Mouse (Mus musculus) heart, embryonic 15.5 days (tissue): Measurements from ENCODE around the gene Plekhg6. TPM values are rescaled to one million over a fixed set of nuclear protein-coding genes. Genes with fewer than 3 reads are reported as not detected.

ENCODE experiments used
- ATAC-seq: fragments of 200-750 bp; cut with Nextera tagmentation; replicated peaks from 2 replicates; pipeline ENCODE4 v1.8.0; 2017; ENCODE audit warnings: low read depth, moderate TSS enrichment; ENCODE audit not compliant: insufficient number of reproducible peaks, insufficient read depth, low FRiP score
- H3K27ac ChIP-seq: fragments of 300-500 bp; sonication (generic); 2 replicates; pipeline ENCODE4 v1.5.1; 2015; ENCODE audit warnings: mild to moderate bottlenecking, inconsistent platforms
- H3K27me3 ChIP-seq: fragments of 300-500 bp; sonication (generic); 2 replicates; pipeline ENCODE4 v1.6.1; 2015; ENCODE audit warnings: inconsistent platforms
- H3K36me3 ChIP-seq: fragments of 300-500 bp; sonication (generic); 2 replicates; pipeline ENCODE4 v1.6.1; 2015; ENCODE audit warnings: mild to moderate bottlenecking, inconsistent platforms
- H3K4me1 ChIP-seq: fragments of 300-500 bp; sonication (generic); replicated peaks from 2 replicates; pipeline ENCODE4 v1.6.1; 2015; ENCODE audit warnings: inconsistent platforms
- H3K4me2 ChIP-seq: fragments of 300-500 bp; sonication (generic); 2 replicates; pipeline ENCODE4 v1.6.1; 2015; ENCODE audit warnings: inconsistent platforms, mild to moderate bottlenecking, moderate library complexity
- H3K4me3 ChIP-seq: fragments of 300-500 bp; sonication (generic); 2 replicates; pipeline ENCODE4 v1.5.1; 2015; ENCODE audit warnings: mild to moderate bottlenecking, inconsistent platforms
- H3K9ac ChIP-seq: fragments of 300-500 bp; sonication (generic); 2 replicates; pipeline ENCODE4 v1.6.1; 2015; ENCODE audit warnings: mild to moderate bottlenecking, inconsistent platforms
- H3K9me3 ChIP-seq: fragments of 300-500 bp; sonication (generic); replicated peaks from 2 replicates; pipeline ENCODE4 v1.6.1; 2016; ENCODE audit warnings: inconsistent platforms
- WGBS: fragments of 180-500 bp; shearing (Covaris S2); methylation state at CpG from one replicate; pipeline ENCODE4 v1.1.7; 2015; ENCODE audit warnings: mixed read lengths; 5-methylcytosine and 5-hydroxymethylcytosine counted together
- polyA plus RNA-seq: library from polyadenylated mRNA; unstranded; fragments of >200 nt; fragmentation: Nextera tagmentation; extraction: Ambion mirVana; gene quantifications from 2 replicates; pipeline ENCODE4 v1.2.1, GENCODE M21; 2015

Gene Plekhg6
- polyA plus RNA-seq, 1 experiment from 2014 or later, result 0.05 TPM

GRCm38 (mm10) chr6:125382024-125382423 lies 1.4 kb upstream of the Plekhg6 start:
- Histone ChIP-seq H3K27ac (no peak overlapping the region), H3K4me1 (peaks cover 33% of the 10 kb centered on the region), H3K36me3 (no peaks in the 10 kb centered on the region), H3K4me2 (no peak overlapping the region), H3K4me3 (no peak overlapping the region), H3K9me3 (no peaks in the 10 kb centered on the region), H3K27me3 (peaks cover 63% of the 10 kb centered on the region), H3K9ac (no peak overlapping the region)
- ATAC-seq, result no peak
- WGBS, result 56% methylated on average over 2 of the region's 2 CpGs

- H3K36me3 ChIP-seq, result no peaks in the 10 kb centered on the region
- no peak for ATAC-seq
- 8% methylated on average over 9 of the region's 9 CpGs for WGBS
Observed at GRCm38 (mm10) chr6:125379781-125380180, 812 bp downstream of the Plekhg6 start.

GRCm38 (mm10) chr6:125378621-125379020 lies 2.0 kb downstream of the Plekhg6 start:
- Histone ChIP-seq H3K36me3 (no peaks in the 10 kb centered on the region), H3K27ac (no peak overlapping the region), H3K4me1 (peaks cover 25% of the 10 kb centered on the region), H3K27me3 (peaks cover 86% of the 10 kb centered on the region), H3K4me3 (no peak overlapping the region), H3K9ac (no peak overlapping the region), H3K4me2 (peak overlapping the region; percentile 28; the same call in 1 of the 2 replicates), H3K9me3 (no peaks in the 10 kb centered on the region)
- ATAC-seq, result no peak
- 13% methylated on average over 6 of the region's 6 CpGs for WGBS

More at GRCm38 (mm10) chr6:125379781-125380180, 812 bp downstream of the Plekhg6 start:
- Histone ChIP-seq H3K9ac (0 out of 2 replicates have a peak overlapping the region, but pooled peaks have one; percentile 16), H3K27me3 (peaks cover 81% of the 10 kb centered on the region), H3K4me3 (peak overlapping the region; percentile 41), H3K4me2 (peak overlapping the region; percentile 68), H3K27ac (no peak overlapping the region), H3K4me1 (peaks cover 31% of the 10 kb centered on the region), H3K9me3 (no peaks in the 10 kb centered on the region)

GRCm38 (mm10) chr6:125377582-125378451 lies 2.8 kb downstream of the Plekhg6 start:
- H3K27ac ChIP-seq, result no peak overlapping the region
- peak; percentile 51; the same call in 1 of the 2 replicates for ATAC-seq
- H3K36me3 ChIP-seq, result no peaks in the 10 kb centered on the region
- no peak overlapping the region for H3K9ac ChIP-seq
- no peaks in the 10 kb centered on the region for H3K9me3 ChIP-seq
- WGBS, result 39% methylated on average over 16 of the region's 16 CpGs
- H3K4me1 ChIP-seq, result peaks cover 25% of the 10 kb centered on the region
- peak overlapping the region; percentile 28; the same call in 1 of the 2 replicates for H3K4me2 ChIP-seq
- no peak overlapping the region for H3K4me3 ChIP-seq
- H3K27me3 ChIP-seq, result peaks cover 87% of the 10 kb centered on the region

GRCm38 (mm10) chr6:125377042-125377441 lies 3.6 kb downstream of the Plekhg6 start:
- H3K27me3 ChIP-seq, result peaks cover 87% of the 10 kb centered on the region
- no peak for ATAC-seq
- no peak overlapping the region for H3K27ac ChIP-seq
- 51% methylated on average over 6 of the region's 6 CpGs for WGBS
- H3K4me3 ChIP-seq, result no peak overlapping the region
- H3K9ac ChIP-seq, result no peak overlapping the region
- peaks cover 25% of the 10 kb centered on the region for H3K4me1 ChIP-seq
- H3K9me3 ChIP-seq, result no peaks in the 10 kb centered on the region
- no peaks in the 10 kb centered on the region for H3K36me3 ChIP-seq
- no peak overlapping the region for H3K4me2 ChIP-seq

GRCm38 (mm10) chr6:125367758-125368371 lies 12.7 kb downstream of the Plekhg6 start:
- 54% methylated on average over 4 of the region's 4 CpGs for WGBS
- H3K9ac ChIP-seq, result no peak overlapping the region
- no peaks in the 10 kb centered on the region for H3K36me3 ChIP-seq
- no peak overlapping the region for H3K4me3 ChIP-seq
- H3K4me2 ChIP-seq, result no peak overlapping the region
- peak overlapping the region; percentile 33; the same call in 1 of the 2 replicates for H3K27ac ChIP-seq
- H3K27me3 ChIP-seq, result peaks cover 31% of the 10 kb centered on the region
- H3K9me3 ChIP-seq, result no peaks in the 10 kb centered on the region
- no peak for ATAC-seq
- peaks cover 19% of the 10 kb centered on the region for H3K4me1 ChIP-seq

GRCm38 (mm10) chr6:125366133-125366532 lies 14.5 kb downstream of the Plekhg6 start:
- Histone ChIP-seq H3K27me3 (peaks cover 32% of the 10 kb centered on the region), H3K36me3 (peaks cover 15% of the 10 kb centered on the region), H3K4me2 (no peak overlapping the region), H3K4me1 (peaks cover 21% of the 10 kb centered on the region), H3K27ac (no peak overlapping the region), H3K9ac (no peak overlapping the region), H3K4me3 (no peak overlapping the region), H3K9me3 (no peaks in the 10 kb centered on the region)
- ATAC-seq, result no peak
- WGBS, result 60% methylated on average over 1 of the region's 1 CpGs

GRCm38 (mm10) chr6:125365522-125365921 lies 15.1 kb downstream of the Plekhg6 start:
- ATAC-seq, result no peak
- Histone ChIP-seq H3K27ac (no peak overlapping the region), H3K4me3 (no peak overlapping the region), H3K36me3 (peaks cover 21% of the 10 kb centered on the region), H3K9ac (no peak overlapping the region), H3K27me3 (peaks cover 32% of the 10 kb centered on the region), H3K9me3 (no peaks in the 10 kb centered on the region), H3K4me2 (no peak overlapping the region), H3K4me1 (peaks cover 23% of the 10 kb centered on the region)
- 78% methylated on average over 5 of the region's 5 CpGs for WGBS

GRCm38 (mm10) chr6:125364448-125364847 lies 16.1 kb downstream of the Plekhg6 start:
- no peak overlapping the region for H3K4me3 ChIP-seq
- H3K9me3 ChIP-seq, result no peaks in the 10 kb centered on the region
- H3K36me3 ChIP-seq, result peaks cover 28% of the 10 kb centered on the region
- H3K4me2 ChIP-seq, result peak overlapping the region; percentile 9; the same call in 1 of the 2 replicates
- H3K4me1 ChIP-seq, result peaks cover 23% of the 10 kb centered on the region
- no peak overlapping the region for H3K9ac ChIP-seq
- 9% methylated on average over 8 of the region's 8 CpGs for whole genome bisulfite sequencing
- no peak; the same call in 1 of the 2 replicates for ATAC-seq
- H3K27ac ChIP-seq, result no peak overlapping the region
- peaks cover 32% of the 10 kb centered on the region for H3K27me3 ChIP-seq

GRCm38 (mm10) chr6:125363451-125364242 lies 16.9 kb downstream of the Plekhg6 start:
- 22% methylated on average over 23 of the region's 23 CpGs for WGBS
- Histone ChIP-seq H3K9me3 (no peaks in the 10 kb centered on the region), H3K27me3 (peaks cover 32% of the 10 kb centered on the region), H3K36me3 (peaks cover 36% of the 10 kb centered on the region), H3K4me2 (0 out of 2 replicates have a peak overlapping the region, but pooled peaks have one; percentile 23), H3K4me3 (no peak overlapping the region; the same call in 1 of the 2 replicates), H3K9ac (no peak overlapping the region), H3K27ac (no peak overlapping the region), H3K4me1 (peaks cover 28% of the 10 kb centered on the region)
- ATAC-seq, result no peak

GRCm38 (mm10) chr6:125363021-125363420 lies 17.6 kb downstream of the Plekhg6 start:
- Histone ChIP-seq H3K27ac (no peak overlapping the region), H3K4me1 (peaks cover 28% of the 10 kb centered on the region), H3K9me3 (no peaks in the 10 kb centered on the region), H3K27me3 (peaks cover 32% of the 10 kb centered on the region), H3K4me3 (no peak overlapping the region; the same call in 1 of the 2 replicates), H3K4me2 (0 out of 2 replicates have a peak overlapping the region, but pooled peaks have one; percentile 23), H3K36me3 (peaks cover 42% of the 10 kb centered on the region), H3K9ac (no peak overlapping the region)
- 25% methylated on average over 15 of the region's 15 CpGs for WGBS
- no peak for ATAC-seq
